Mouse (Mus musculus) testis, adult 2 months (tissue): Measurements from ENCODE around the gene Nrgn.

Source experiments
- CTCF ChIP-seq: fragments of 200-500 bp; IDR thresholded peaks from 2 replicates; pipeline ENCODE4 v1.5.1; 2012; ENCODE audit warnings: low read depth, mild to moderate bottlenecking, inconsistent platforms, low read length, moderate library complexity; ENCODE audit not compliant: control insufficient read depth, insufficient read depth, insufficient replicate concordance
- POLR2A ChIP-seq: fragments of 200-500 bp; IDR thresholded peaks from 2 replicates; pipeline ENCODE4 v1.6.1; 2012; ENCODE audit warnings: low read depth, mild to moderate bottlenecking, inconsistent platforms, low read length, moderate library complexity; ENCODE audit not compliant: control insufficient read depth

GRCm38 (mm10) chr9:37527396-37528224 lies 25.1 kb downstream of the Nrgn start, which contains the start of gene Esam:
- TF ChIP-seq CTCF (no peak), POLR2A (no peak)
